Mouse (Mus musculus): ENCODE results near the gene Nme7.

DNA sequence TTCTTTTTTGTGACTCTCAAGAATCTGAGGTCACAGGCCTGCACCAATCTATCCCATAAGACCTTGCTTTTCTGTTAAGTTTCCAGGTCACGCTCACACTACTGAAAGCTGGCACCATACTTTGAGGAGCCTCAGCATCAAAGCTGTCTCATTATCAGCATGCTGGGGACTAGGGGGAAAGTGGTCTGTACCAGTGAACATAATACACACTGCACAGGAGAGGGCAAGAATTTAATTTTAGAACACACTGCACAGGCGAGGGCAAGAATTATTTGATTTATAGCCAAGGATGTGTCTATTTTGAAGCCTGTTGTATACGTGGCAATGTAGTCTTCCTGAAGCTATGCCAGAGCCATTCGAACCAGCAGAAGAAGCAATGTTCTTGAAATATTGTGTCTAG is 64.2 kb downstream of the Nme7 start:
- TF ChIP-seq GATA1 (IDR thresholded peaks at IDR 0.05; ENCODE audit: borderline replicate concordance, low read length): no peak
- TF ChIP-seq FLI1 (IDR thresholded peaks at IDR 0.05; ENCODE audit: low read length): no peak
